ENCODE assay signal across 8 mouse cellular contexts in the genomic region with DNA sequence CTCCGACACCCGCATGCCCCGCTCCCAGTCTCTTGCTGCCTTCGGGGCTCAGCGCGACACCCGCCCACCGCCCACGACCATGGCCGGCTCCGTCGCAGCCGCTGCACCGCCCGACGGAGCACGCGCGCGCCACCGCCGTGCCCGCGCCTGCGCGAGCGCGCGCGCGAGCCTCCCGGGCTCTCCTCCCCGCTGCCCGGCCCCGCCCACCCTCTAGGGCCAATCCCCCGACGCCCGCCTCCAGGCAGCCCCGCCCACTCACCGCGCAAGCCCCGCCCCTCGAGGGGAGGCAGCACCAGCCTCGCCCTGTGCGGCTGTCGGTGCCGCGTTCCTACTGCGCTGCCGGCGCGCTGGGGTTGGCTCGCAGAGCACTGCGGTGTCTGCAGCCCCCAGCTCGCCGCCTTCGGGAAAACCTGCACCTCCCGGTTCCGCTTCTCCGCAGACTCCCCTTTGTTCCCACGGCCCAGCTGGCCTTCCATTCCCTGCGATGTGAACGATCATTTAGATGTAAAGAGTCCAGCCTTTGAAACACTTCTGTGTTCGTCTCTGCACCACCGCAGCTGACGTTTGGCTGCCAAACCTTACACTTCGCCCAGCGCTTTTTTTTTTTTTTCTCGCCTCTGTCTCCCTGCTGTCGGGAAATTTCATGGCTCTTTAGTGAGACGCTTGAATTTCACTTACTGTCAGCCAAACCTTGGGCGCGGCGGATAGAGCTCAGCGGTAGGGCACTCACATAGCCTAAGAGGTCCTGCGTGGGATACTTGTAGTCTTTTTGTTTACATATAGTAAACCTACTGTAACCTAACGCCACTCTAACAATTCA. TPM values are rescaled to one million over a fixed set of nuclear protein-coding genes. Genes with fewer than 3 reads are reported as not detected.
DNase-seq lines count a peak whose midpoint lies in the region; ATAC-seq lines count a peak whose summit lies in the region.

Gene Pik3cb, minus strand, starts transcription at position 559 of the 820 bp plus-strand sequence.

- H3K27ac ChIP-seq in hindbrain, embryonic 12.5 days = peak within 1 kb of the TSS; percentile 93

- peak; percentile 89 for DNase-seq in MN1 (ENCODE audit: low spot score)
- DNase-seq in cerebellum, adult 9-10 months = peak; percentile 94
- peak; percentile 90 to 97 for DNase-seq in frontal cortex, adult 2 months (ENCODE audit: extremely low spot score in 1 of 2, low spot score in 1 of 2)
- peak; percentile 95 to 98 for DNase-seq in layer of hippocampus, postnatal 14 days (ENCODE audit: low spot score in 2 of 2)
- DNase-seq in lung, postnatal 14 days = peak; percentile 99
- peak; percentile 86 for DNase-seq in retina, adult 2 months (ENCODE audit: low read depth, low spot score)
- DNase-seq in thymus, postnatal 36 days = peak; percentile 98 to 99

- H3K4me3 ChIP-seq in hindbrain, embryonic 12.5 days = peak within 1 kb of the TSS; percentile 87

- peak within 1 kb of the TSS; percentile 89 for H3K9ac ChIP-seq in hindbrain, embryonic 12.5 days

- peaks cover 14% of the 10 kb centered on the region for H3K4me1 ChIP-seq in hindbrain, embryonic 12.5 days

- peaks cover 6% of the 10 kb centered on the region for H3K27me3 ChIP-seq in hindbrain, embryonic 12.5 days

- H3K4me2 ChIP-seq in hindbrain, embryonic 12.5 days (replicated peaks) = peak within 1 kb of the TSS; percentile 62

- H3K36me3 ChIP-seq in hindbrain, embryonic 12.5 days = no peaks in the 10 kb centered on the region

- no peaks in the 10 kb centered on the region for H3K9me3 ChIP-seq in hindbrain, embryonic 12.5 days (replicated peaks)

- under 1% methylated on average over 67 of the region's 77 CpGs for WGBS in hindbrain, embryonic 12.5 days

- peak; percentile 96 for ATAC-seq in hindbrain, embryonic 12.5 days (ENCODE audit: low FRiP score)

RNA-seq across cellular contexts. Expression of gene Pik3cb, which starts in this region (rescaled TPM):
- 14.5 and 15.5 TPM in 2 replicates for polyA plus RNA-seq in frontal cortex, adult 2 months (2012; rRNA removed)
- 2.2 and 4.5 TPM in 2 replicates for polyA plus RNA-seq in hindbrain, embryonic 12.5 days (2016; fragmentation: Nextera tagmentation; extraction: Ambion mirVana)
- 10 to 100 TPM; 22.9 to 23.6 TPM for total RNA-seq in layer of hippocampus, postnatal 14 days (2021)

Comparison
In these comparisons a context has a peak if more than half of its experiments do, and no peak if none do; other contexts are left out.
1. Peak in every context shown above with its lines: DNase-seq, ATAC-seq, H3K4me3 ChIP-seq and H3K27ac ChIP-seq.